Mouse (Mus musculus) heart, embryonic 13.5 days (tissue): ENCODE data around the gene Gsdma. TPM values are rescaled to one million over a fixed set of nuclear protein-coding genes. Genes with fewer than 3 reads are reported as not detected.
"Not testable (repeated sequence)": the region's sequence is repeated elsewhere in the genome, so short reads cannot be mapped to it uniquely, and the experiment has no call there.

ENCODE experiments used
- ATAC-seq: fragments of 200-750 bp; cut with Nextera tagmentation; 2 replicates; pipeline ENCODE4 v1.8.0; 2017; ENCODE audit warnings: moderate TSS enrichment; ENCODE audit not compliant: insufficient number of reproducible peaks, low FRiP score, low TSS enrichment; ENCODE audit errors: extremely low read depth
- H3K27ac ChIP-seq: fragments of 300-500 bp; sonication (generic); replicated peaks from 2 replicates; pipeline ENCODE4 v1.5.1; 2015; ENCODE audit warnings: moderate library complexity, mild to moderate bottlenecking, inconsistent platforms
- H3K27me3 ChIP-seq: fragments of 300-500 bp; sonication (generic); replicated peaks from 2 replicates; pipeline ENCODE4 v1.6.1; 2015; ENCODE audit warnings: mild to moderate bottlenecking, inconsistent platforms
- H3K36me3 ChIP-seq: fragments of 300-500 bp; sonication (generic); 2 replicates; pipeline ENCODE4 v1.6.1; 2015; ENCODE audit warnings: mild to moderate bottlenecking, inconsistent platforms
- H3K4me1 ChIP-seq: fragments of 300-500 bp; sonication (generic); 2 replicates; pipeline ENCODE4 v1.6.1; 2015; ENCODE audit warnings: inconsistent platforms
- H3K4me2 ChIP-seq: fragments of 300-500 bp; sonication (generic); 2 replicates; pipeline ENCODE4 v1.6.1; 2015; ENCODE audit warnings: inconsistent platforms, mild to moderate bottlenecking, moderate library complexity
- H3K4me3 ChIP-seq: fragments of 300-500 bp; sonication (generic); 2 replicates; pipeline ENCODE4 v1.5.1; 2015; ENCODE audit warnings: moderate library complexity, mild to moderate bottlenecking, inconsistent platforms
- H3K9ac ChIP-seq: fragments of 300-500 bp; sonication (generic); 2 replicates; pipeline ENCODE4 v1.6.1; 2015; ENCODE audit warnings: inconsistent platforms, mild to moderate bottlenecking, moderate library complexity
- H3K9me3 ChIP-seq: fragments of 300-500 bp; sonication (generic); 2 replicates; pipeline ENCODE4 v1.6.1; 2016; ENCODE audit warnings: inconsistent platforms
- WGBS: fragments of 180-500 bp; shearing (Covaris S2); methylation state at CpG from one replicate; pipeline ENCODE4 v1.1.7; 2015; ENCODE audit warnings: mixed read lengths; 5-methylcytosine and 5-hydroxymethylcytosine counted together
- polyA plus RNA-seq: library from polyadenylated mRNA; unstranded; fragments of >200 nt; fragmentation: Nextera tagmentation; extraction: Ambion mirVana; gene quantifications from 2 replicates; pipeline ENCODE4 v1.2.1, GENCODE M21; 2015

Gene Gsdma
- polyA plus RNA-seq, result 0.12 TPM in 1 of 2 replicates, not detected in the other

DNA sequence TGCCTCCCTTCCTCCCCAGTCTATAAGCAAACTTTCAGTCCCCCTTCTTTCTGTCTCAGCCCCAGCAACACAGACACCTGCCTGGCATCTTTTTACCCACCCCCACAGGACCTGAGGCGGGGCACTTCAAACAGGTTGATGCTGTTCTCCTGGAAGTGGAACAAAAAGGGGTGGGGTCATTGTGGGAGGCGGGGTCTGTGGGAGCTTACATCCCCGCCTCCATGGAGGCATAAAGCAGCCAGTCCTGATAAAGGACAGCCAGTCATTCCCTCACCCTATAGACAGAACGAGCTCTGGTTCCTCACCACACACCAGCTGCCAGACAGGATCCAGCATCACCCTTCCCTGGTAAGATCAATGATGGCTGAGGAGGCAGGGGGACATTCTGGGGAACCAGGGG lies at the start of gene Gsdma:
Gene Gsdma, plus strand, starts transcription at position 261 of the 400 bp plus-strand sequence.
- H3K4me2 ChIP-seq, result no peak within 1 kb of the TSS
- no peaks in the 10 kb centered on the region for H3K9me3 ChIP-seq
- H3K36me3 ChIP-seq, result no peaks in the 10 kb centered on the region
- no peak within 1 kb of the TSS for H3K4me3 ChIP-seq
- H3K27me3 ChIP-seq, result peaks cover 64% of the 10 kb centered on the region
- WGBS, result 28% methylated on average over 4 of the region's 4 CpGs
- no peak for ATAC-seq
- no peak within 1 kb of the TSS for H3K9ac ChIP-seq
- no peak within 1 kb of the TSS for H3K27ac ChIP-seq
- H3K4me1 ChIP-seq, result no peaks in the 10 kb centered on the region

DNA sequence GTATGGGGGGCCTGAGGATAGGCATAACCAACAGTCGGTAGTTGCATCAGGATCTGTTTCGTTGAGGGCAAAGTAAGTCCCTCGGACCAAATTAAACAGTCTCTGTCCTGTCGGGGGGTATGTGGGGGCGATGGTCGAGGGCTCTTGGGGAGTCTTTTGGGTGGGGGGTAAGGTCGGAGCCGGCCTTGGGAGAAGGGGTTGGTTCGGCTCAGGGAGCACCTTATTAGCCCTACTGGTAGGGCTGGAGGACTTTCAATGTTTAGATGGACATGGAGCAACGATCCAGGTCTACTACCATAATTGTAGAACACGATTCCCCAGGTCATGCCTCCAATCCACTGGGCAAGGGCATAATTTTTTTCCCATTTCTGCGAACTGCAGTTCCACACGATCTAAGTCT lies 43.4 kb upstream of the Gsdma start:
- Histone ChIP-seq H3K9ac (no peak overlapping the region), H3K27ac (no peak overlapping the region), H3K4me2 (no peak overlapping the region), H3K27me3 (no peaks in the 10 kb centered on the region), H3K36me3 (no peaks in the 10 kb centered on the region), H3K9me3 (peaks cover 7% of the 10 kb centered on the region; the same call in 1 of the 2 replicates), H3K4me3 (no peak overlapping the region), H3K4me1 (no peaks in the 10 kb centered on the region)
- 89% methylated on average over 13 of the region's 13 CpGs for WGBS
- ATAC-seq, result no peak

DNA sequence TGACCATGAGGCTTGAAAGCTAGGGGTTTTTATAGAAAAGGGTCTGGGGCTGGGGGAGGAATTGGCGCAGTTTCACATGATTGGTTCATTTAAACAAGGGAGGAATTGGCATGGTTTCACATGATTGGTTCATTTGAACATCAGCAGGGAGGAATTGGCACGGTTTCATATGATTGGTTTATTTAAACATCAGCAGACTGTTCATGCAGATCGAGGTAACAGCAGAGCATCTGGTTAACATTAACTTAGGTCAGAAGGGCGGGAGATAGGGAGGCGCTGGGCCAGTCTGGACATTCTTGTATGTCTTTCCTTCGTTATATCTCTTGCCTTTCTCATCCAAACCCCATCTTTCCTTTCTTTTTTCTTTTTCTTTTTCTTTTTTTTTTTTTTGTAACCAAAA lies 40.2 kb upstream of the Gsdma start:
- H3K9me3 ChIP-seq, H3K27ac ChIP-seq, H3K4me2 ChIP-seq, H3K36me3 ChIP-seq, H3K4me3 ChIP-seq, H3K4me1 ChIP-seq, H3K9ac ChIP-seq, ATAC-seq, H3K27me3 ChIP-seq: not testable (repeated sequence)
- WGBS, result 73% methylated on average over 6 of the region's 6 CpGs

DNA sequence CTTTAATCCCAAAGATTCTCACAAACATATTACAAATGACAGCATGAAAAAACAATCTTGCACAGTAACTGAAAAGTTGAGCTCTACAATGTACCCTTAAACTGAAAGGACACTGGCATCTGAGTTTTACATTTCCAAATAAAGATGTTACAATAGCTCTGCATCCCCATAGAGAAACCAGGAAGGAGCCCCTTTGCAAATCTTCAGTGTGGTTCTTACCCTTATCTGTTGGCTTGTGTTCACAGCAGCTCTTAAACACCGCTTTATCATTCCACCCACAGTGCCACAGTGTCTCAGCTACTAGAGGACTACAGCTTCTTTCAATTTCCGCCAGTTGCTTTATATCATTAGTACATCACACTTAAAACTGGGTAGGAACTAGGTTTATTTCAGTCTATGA lies 39.8 kb upstream of the Gsdma start:
- ATAC-seq, H3K4me2 ChIP-seq, H3K4me3 ChIP-seq, H3K4me1 ChIP-seq, H3K9ac ChIP-seq, H3K27ac ChIP-seq, H3K27me3 ChIP-seq, H3K36me3 ChIP-seq, H3K9me3 ChIP-seq: not testable (repeated sequence)
- WGBS, result 67% methylated on average over 2 of the region's 2 CpGs

- H3K4me2 ChIP-seq, result no peak within 1 kb of the TSS
- H3K36me3 ChIP-seq, result no peaks in the 10 kb centered on the region
- no peak within 1 kb of the TSS for H3K27ac ChIP-seq
- 79% methylated on average over 10 of the region's 10 CpGs for WGBS
- peaks cover 7% of the 10 kb centered on the region; the same call in 1 of the 2 replicates for H3K27me3 ChIP-seq
- peaks cover 7% of the 10 kb centered on the region; the same call in 1 of the 2 replicates for H3K9me3 ChIP-seq
- no peak for ATAC-seq
- no peak within 1 kb of the TSS for H3K9ac ChIP-seq
- H3K4me1 ChIP-seq, result no peaks in the 10 kb centered on the region
- H3K4me3 ChIP-seq, result no peak within 1 kb of the TSS
Measured at GRCm38 (mm10) chr11:98625611-98626410, 38.3 kb upstream of the Gsdma start, which contains the start of the genes Gm12355 and Gsdma3. TSS of gene Gm12355 (minus strand) at chr11:98625661. TSS of gene Gsdma3 (plus strand) at chr11:98626360.

- H3K9me3 ChIP-seq, result 0 out of 2 replicates have a peak, but pooled peaks cover under 1% of the 10 kb centered on the region
- 84% methylated on average over 3 of the region's 3 CpGs for WGBS
- H3K4me2 ChIP-seq, result no peak overlapping the region
- ATAC-seq, result no peak
- no peak overlapping the region for H3K9ac ChIP-seq
- no peak overlapping the region for H3K27ac ChIP-seq
- H3K4me3 ChIP-seq, result no peak overlapping the region
- no peaks in the 10 kb centered on the region for H3K4me1 ChIP-seq
- no peaks in the 10 kb centered on the region for H3K36me3 ChIP-seq
- H3K27me3 ChIP-seq, result peaks cover 16% of the 10 kb centered on the region; the same call in 1 of the 2 replicates
Measured at GRCm38 (mm10) chr11:98628706-98629105, 35.4 kb upstream of the Gsdma start.

GRCm38 (mm10) chr11:98630646-98631045 lies 33.5 kb upstream of the Gsdma start:
- no peaks in the 10 kb centered on the region for H3K9me3 ChIP-seq
- no peak overlapping the region for H3K9ac ChIP-seq
- H3K4me2 ChIP-seq, result no peak overlapping the region
- H3K27ac ChIP-seq, result no peak overlapping the region
- H3K4me1 ChIP-seq, result no peaks in the 10 kb centered on the region
- 76% methylated on average over 5 of the region's 5 CpGs for WGBS
- ATAC-seq, result no peak
- H3K36me3 ChIP-seq, result no peaks in the 10 kb centered on the region
- peaks cover 16% of the 10 kb centered on the region; the same call in 1 of the 2 replicates for H3K27me3 ChIP-seq
- no peak overlapping the region for H3K4me3 ChIP-seq

DNA sequence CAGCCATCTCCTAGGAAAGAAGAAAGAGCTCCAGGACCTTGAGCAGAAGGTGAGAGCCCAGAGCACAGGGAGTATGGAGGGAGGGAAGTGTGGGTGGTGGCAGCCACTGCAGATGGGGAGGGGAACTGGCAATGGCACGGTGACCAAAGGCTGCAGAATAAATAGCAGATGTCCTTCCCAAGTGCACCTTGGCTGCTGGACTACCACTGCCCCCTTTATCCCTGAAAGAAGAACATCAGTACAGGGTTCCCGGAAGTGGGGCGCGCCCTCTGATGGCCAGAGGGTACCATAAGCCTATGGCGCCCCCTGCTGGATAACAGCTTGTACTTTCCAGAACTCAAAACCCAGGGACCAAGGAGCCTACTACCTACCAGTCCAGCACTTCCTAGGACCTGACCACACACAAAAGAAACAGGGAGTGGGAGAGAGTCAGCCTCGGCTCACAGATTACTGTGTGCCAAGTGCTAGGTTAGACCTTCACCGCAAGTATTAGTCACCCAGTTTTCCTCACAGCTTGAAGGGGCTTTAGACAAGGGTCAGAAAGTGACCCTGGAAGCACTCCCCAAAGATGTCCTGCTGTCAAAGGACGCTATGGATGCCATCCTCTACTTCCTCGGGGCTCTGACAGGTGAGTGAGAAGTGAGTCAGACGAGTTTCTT lies 28.7 kb upstream of the Gsdma start:
- not testable (repeated sequence) for H3K4me3 ChIP-seq, H3K9me3 ChIP-seq, H3K4me1 ChIP-seq, ATAC-seq, H3K36me3 ChIP-seq, H3K4me2 ChIP-seq, H3K9ac ChIP-seq, H3K27ac ChIP-seq
- 27% methylated on average over 10 of the region's 10 CpGs for WGBS
- H3K27me3 ChIP-seq, result peaks cover 16% of the 10 kb centered on the region; the same call in 1 of the 2 replicates

- Histone ChIP-seq H3K36me3 (no peaks in the 10 kb centered on the region), H3K4me3 (no peak overlapping the region), H3K27ac (no peak overlapping the region), H3K9ac (no peak overlapping the region), H3K27me3 (peaks cover 9% of the 10 kb centered on the region; the same call in 1 of the 2 replicates), H3K4me2 (no peak overlapping the region), H3K4me1 (no peaks in the 10 kb centered on the region), H3K9me3 (no peaks in the 10 kb centered on the region)
- WGBS, result 65% methylated on average over 1 of the region's 1 CpGs
- ATAC-seq, result no peak
Measured at GRCm38 (mm10) chr11:98637501-98637900, 26.6 kb upstream of the Gsdma start.

GRCm38 (mm10) chr11:98640091-98640490 lies 24.1 kb upstream of the Gsdma start:
- H3K27me3 ChIP-seq, result 0 out of 2 replicates have a peak, but pooled peaks cover 9% of the 10 kb centered on the region
- no peak overlapping the region for H3K9ac ChIP-seq
- no peak overlapping the region for H3K4me2 ChIP-seq
- 54% methylated on average over 5 of the region's 5 CpGs for WGBS
- H3K27ac ChIP-seq, result no peak overlapping the region
- no peaks in the 10 kb centered on the region for H3K4me1 ChIP-seq
- ATAC-seq, result no peak
- no peak overlapping the region for H3K4me3 ChIP-seq
- no peaks in the 10 kb centered on the region for H3K36me3 ChIP-seq
- H3K9me3 ChIP-seq, result no peaks in the 10 kb centered on the region

- no peak overlapping the region for H3K9ac ChIP-seq
- no peak overlapping the region for H3K4me2 ChIP-seq
- no peaks in the 10 kb centered on the region for H3K36me3 ChIP-seq
- no peaks in the 10 kb centered on the region for H3K9me3 ChIP-seq
- 73% methylated on average over 3 of the region's 3 CpGs for WGBS
- no peaks in the 10 kb centered on the region for H3K4me1 ChIP-seq
- H3K27ac ChIP-seq, result no peak overlapping the region
- H3K27me3 ChIP-seq, result peaks cover 47% of the 10 kb centered on the region
- no peak for ATAC-seq
- no peak overlapping the region for H3K4me3 ChIP-seq
Measured at GRCm38 (mm10) chr11:98644757-98645156, 19.4 kb upstream of the Gsdma start.
